Mouse (Mus musculus) kidney, postnatal 0 days (tissue): Measurements from ENCODE around the gene 2610301B20Rik. TPM values are rescaled to one million over a fixed set of nuclear protein-coding genes. Genes with fewer than 3 reads are reported as not detected.
"Not testable (repeated sequence)": the region's sequence is repeated elsewhere in the genome, so short reads cannot be mapped to it uniquely, and the experiment has no call there.

Source experiments
- ATAC-seq: fragments of 200-750 bp; cut with Nextera tagmentation; replicated peaks from 2 replicates; pipeline ENCODE4 v1.8.0; 2017; ENCODE audit warnings: low read depth, moderate number of reproducible peaks, moderate TSS enrichment, moderate library complexity; ENCODE audit not compliant: low FRiP score
- DNase-seq: peaks from one replicate; pipeline ENCODE4 v3.0.0-alpha.2; 2016; ENCODE audit warnings: low spot score
- H3K27ac ChIP-seq: fragments of 300-500 bp; sonication (generic); 2 replicates; pipeline ENCODE4 v1.5.1; 2014; ENCODE audit warnings: mild to moderate bottlenecking
- H3K27me3 ChIP-seq: fragments of 300-500 bp; sonication (generic); 2 replicates; pipeline ENCODE4 v1.6.1; 2014; ENCODE audit warnings: low read length, mixed read lengths; ENCODE audit not compliant: insufficient read depth
- H3K36me3 ChIP-seq: fragments of 300-500 bp; sonication (generic); 2 replicates; pipeline ENCODE4 v1.6.1; 2014; ENCODE audit warnings: low read length, mixed read lengths; ENCODE audit not compliant: insufficient read depth
- H3K4me1 ChIP-seq: fragments of 300-500 bp; sonication (generic); replicated peaks from 2 replicates; pipeline ENCODE4 v1.6.1; 2014; ENCODE audit warnings: antibody characterized with exemption, low read length, mixed read lengths; ENCODE audit not compliant: insufficient read depth
- H3K4me2 ChIP-seq: fragments of 300-500 bp; sonication (generic); 2 replicates; pipeline ENCODE4 v1.6.1; 2014; ENCODE audit warnings: mild to moderate bottlenecking, low read length, moderate library complexity, mixed read lengths
- H3K4me3 ChIP-seq: fragments of 300-500 bp; sonication (generic); replicated peaks from 2 replicates; pipeline ENCODE4 v1.5.1; 2014; ENCODE audit warnings: low read depth, low read length
- H3K9ac ChIP-seq: fragments of 300-500 bp; sonication (generic); 2 replicates; pipeline ENCODE4 v1.6.1; 2014; ENCODE audit warnings: low read depth, low read length
- H3K9me3 ChIP-seq: fragments of 300-500 bp; sonication (generic); replicated peaks from 2 replicates; pipeline ENCODE4 v1.6.1; 2016; ENCODE audit warnings: low read length, inconsistent platforms, mixed read lengths
- CTCF ChIP-seq: IDR thresholded peaks from 2 replicates; pipeline ENCODE4 v1.5.1; 2016; ENCODE audit warnings: antibody characterized with exemption, low read depth, mild to moderate bottlenecking, moderate library complexity
- WGBS: fragments of 180-500 bp; shearing (Covaris S2); extraction: QIAGEN DNeasy Blood & Tissue Kit; methylation state at CpG from one replicate; pipeline ENCODE4 v1.1.7; 2014; 5-methylcytosine and 5-hydroxymethylcytosine counted together
- polyA plus RNA-seq: library from polyadenylated mRNA; unstranded; fragments of >200 nt; fragmentation: Nextera tagmentation; extraction: Ambion mirVana; gene quantifications from 2 replicates; pipeline ENCODE4 v1.2.1, GENCODE M21; 2015

The 2610301B20Rik gene
- polyA plus RNA-seq, 1 experiment from 2014 or later, result 27.7 TPM

- Histone ChIP-seq H3K36me3 (no peaks in the 10 kb centered on the region), H3K4me3 (no peak overlapping the region), H3K4me2 (no peak overlapping the region), H3K4me1 (no peaks in the 10 kb centered on the region), H3K9me3 (no peaks in the 10 kb centered on the region), H3K27me3 (no peaks in the 10 kb centered on the region), H3K9ac (no peak overlapping the region), H3K27ac (no peak overlapping the region)
- DNase-seq, result peak; percentile 78
- peak; percentile 79 for TF ChIP-seq CTCF
- ATAC-seq, result no peak; the same call in 1 of the 2 replicates
These were observed 22.6 kb downstream of the 2610301B20Rik start for GRCm38 (mm10) chr4:10896859-10897258.

- no peak overlapping the region; the same call in 1 of the 2 replicates for H3K27ac ChIP-seq
- H3K4me3 ChIP-seq, result no peak overlapping the region
- no peaks in the 10 kb centered on the region for H3K9me3 ChIP-seq
- H3K27me3 ChIP-seq, result no peaks in the 10 kb centered on the region
- no peak for TF ChIP-seq CTCF
- WGBS, result 8% methylated on average over 13 of the region's 13 CpGs
- peak overlapping the region; percentile 35 for H3K4me2 ChIP-seq
- H3K4me1 ChIP-seq, result peaks cover 5% of the 10 kb centered on the region; the same call in 1 of the 2 replicates
- 0 out of 2 replicates have a peak overlapping the region, but pooled peaks have one; percentile 37 for H3K9ac ChIP-seq
- no peaks in the 10 kb centered on the region for H3K36me3 ChIP-seq
- DNase-seq (peak; percentile 48), ATAC-seq (no peak; the same call in 1 of the 2 replicates)
These were observed 31.0 kb downstream of the 2610301B20Rik start for GRCm38 (mm10) chr4:10905234-10905801.

GRCm38 (mm10) chr4:10911417-10911816 lies 37.1 kb downstream of the 2610301B20Rik start:
- ATAC-seq, DNase-seq: not testable (repeated sequence)

GRCm38 (mm10) chr4:10911909-10912478 lies 37.7 kb downstream of the 2610301B20Rik start:
- 75% methylated on average over 6 of the region's 6 CpGs for WGBS
- no peak for DNase-seq
- Histone ChIP-seq H3K4me2 (no peak overlapping the region), H3K9me3 (no peaks in the 10 kb centered on the region), H3K27ac (no peak overlapping the region), H3K36me3 (no peaks in the 10 kb centered on the region), H3K9ac (no peak overlapping the region), H3K4me1 (no peaks in the 10 kb centered on the region), H3K27me3 (no peaks in the 10 kb centered on the region), H3K4me3 (no peak overlapping the region)
- ATAC-seq, result no peak
- TF ChIP-seq CTCF, result no peak

More at GRCm38 (mm10) chr4:10911417-10911816, 37.1 kb downstream of the 2610301B20Rik start:
- not testable (repeated sequence) for H3K4me1 ChIP-seq, H3K9ac ChIP-seq, H3K27ac ChIP-seq, H3K4me3 ChIP-seq, H3K4me2 ChIP-seq, H3K36me3 ChIP-seq, H3K27me3 ChIP-seq, H3K9me3 ChIP-seq
- WGBS, result 43% methylated on average over 7 of the region's 7 CpGs

- 34% methylated on average over 7 of the region's 7 CpGs for WGBS
- DNase-seq (peak; percentile 90), ATAC-seq (peak; percentile 88)
- Histone ChIP-seq H3K4me2 (no peak overlapping the region), H3K9me3 (no peaks in the 10 kb centered on the region), H3K4me3 (no peak overlapping the region), H3K36me3 (no peaks in the 10 kb centered on the region), H3K27ac (no peak overlapping the region), H3K4me1 (no peaks in the 10 kb centered on the region), H3K9ac (no peak overlapping the region), H3K27me3 (no peaks in the 10 kb centered on the region)
- TF ChIP-seq CTCF, result peak; percentile 93
These were observed 38.5 kb downstream of the 2610301B20Rik start for GRCm38 (mm10) chr4:10912611-10913301.

- ATAC-seq, result 0 out of 2 replicates have a peak, but pooled peaks have one; percentile 55
- no peak overlapping the region for H3K9ac ChIP-seq
- H3K4me1 ChIP-seq, result no peaks in the 10 kb centered on the region
- WGBS, result 90% methylated on average over 3 of the region's 3 CpGs
- H3K27ac ChIP-seq, result no peak overlapping the region
- H3K9me3 ChIP-seq, result no peaks in the 10 kb centered on the region
- no peaks in the 10 kb centered on the region for H3K27me3 ChIP-seq
- no peak overlapping the region for H3K4me2 ChIP-seq
- H3K36me3 ChIP-seq, result no peaks in the 10 kb centered on the region
- TF ChIP-seq CTCF, result no peak
- DNase-seq, result no peak
- no peak overlapping the region for H3K4me3 ChIP-seq
These were observed 39.1 kb downstream of the 2610301B20Rik start for GRCm38 (mm10) chr4:10913409-10913808.
